Mouse (Mus musculus) cerebellum, adult 18-20 months (tissue): ENCODE data around the gene Cd300c.
"Not testable (repeated sequence)": the region's sequence is repeated elsewhere in the genome, so short reads cannot be mapped to it uniquely, and the experiment has no call there.

Experiments used
- DNase-seq, 2 experiments: peaks; one replicate each; pipeline ENCODE4 v3.0.0; 2021

Cd300c gene

GRCm38 (mm10) chr11:114968752-114969207 lies at the start of gene Cd300c:
Gene Cd300c (minus strand): TSS chr11:114969157.
- DNase-seq, result no peak

DNA sequence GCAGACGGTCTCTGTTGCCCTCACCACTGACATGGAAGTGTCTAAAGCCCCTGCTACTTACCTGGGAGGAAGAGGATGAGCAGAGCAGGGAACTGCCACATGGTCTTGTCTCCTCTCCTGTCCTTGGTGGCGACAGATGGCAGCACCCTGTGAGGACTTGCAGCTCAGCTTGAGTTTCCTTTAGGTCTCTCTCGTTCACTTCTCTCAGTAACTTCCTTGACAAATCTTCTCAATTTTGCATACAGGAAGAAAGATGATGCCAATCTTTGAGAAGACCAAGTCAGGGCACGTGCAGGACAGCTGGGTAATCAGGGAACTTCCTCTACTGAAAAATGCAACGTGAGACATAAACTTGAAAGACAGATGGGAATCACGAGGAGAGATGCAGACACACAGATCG lies 47.1 kb upstream of the Cd300c start, which contains the start of gene Cd300ld2:
Cd300ld2 (minus strand) TSS at position 101 of the 400 bp plus-strand sequence.
- DNase-seq, result not testable (repeated sequence)

- DNase-seq, result no peak
Measured at GRCm38 (mm10) chr11:115004070-115004469, 35.1 kb upstream of the Cd300c start.

DNA sequence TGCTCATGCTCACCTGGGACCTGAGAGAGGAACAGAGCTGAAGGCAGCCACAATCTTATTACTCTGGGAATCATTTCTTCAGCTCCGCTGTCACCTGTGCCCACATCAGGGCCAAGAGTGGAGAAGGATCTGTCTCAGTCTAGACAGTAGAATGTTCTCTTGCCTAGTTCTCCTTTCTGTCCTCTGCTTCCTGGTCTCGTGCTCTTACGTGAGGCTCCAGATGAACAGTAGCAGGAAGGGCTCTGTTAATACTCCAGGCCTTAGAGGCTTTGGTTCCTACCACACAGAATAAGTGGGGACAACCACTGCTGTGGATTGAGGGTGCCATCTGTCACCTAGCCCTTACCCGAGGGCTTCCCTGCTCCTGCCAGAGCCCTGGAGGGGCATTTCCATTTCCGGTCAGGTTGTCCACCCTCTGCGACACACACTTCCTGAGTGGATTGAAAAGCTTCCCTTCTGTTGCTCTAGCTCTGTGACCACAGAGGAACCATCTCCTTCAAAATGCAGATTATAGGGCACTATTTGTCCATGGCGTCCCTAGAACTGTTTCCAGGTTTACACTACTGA lies 32.6 kb upstream of the Cd300c start, which contains the start of gene Cd300c2:
Cd300c2 (minus strand) TSS at position 407 of the 567 bp plus-strand sequence.
- DNase-seq, result peak; percentile 23 to 32

DNA sequence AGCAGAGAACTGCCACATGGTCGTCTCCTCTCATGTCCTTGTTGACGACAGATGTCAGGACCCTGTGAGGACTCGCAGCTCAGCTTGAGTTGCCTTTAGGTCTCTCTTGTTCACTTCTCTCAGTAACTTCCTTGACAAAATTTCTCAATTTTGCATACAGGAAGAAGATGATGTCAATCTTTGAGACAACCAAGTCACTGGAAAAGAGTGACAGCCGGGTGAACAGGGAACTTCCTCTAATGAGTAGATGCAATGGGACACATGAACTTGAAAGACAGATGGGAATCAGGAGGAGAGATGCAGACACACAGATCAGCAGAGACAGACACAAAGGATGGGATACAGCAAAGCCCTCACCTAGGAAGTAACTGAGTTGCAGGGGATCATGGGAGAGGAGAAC lies 20.8 kb upstream of the Cd300c start, which contains the start of gene Cd300ld:
Cd300ld (minus strand) TSS at position 130 of the 400 bp plus-strand sequence.
- DNase-seq, result no peak

DNA sequence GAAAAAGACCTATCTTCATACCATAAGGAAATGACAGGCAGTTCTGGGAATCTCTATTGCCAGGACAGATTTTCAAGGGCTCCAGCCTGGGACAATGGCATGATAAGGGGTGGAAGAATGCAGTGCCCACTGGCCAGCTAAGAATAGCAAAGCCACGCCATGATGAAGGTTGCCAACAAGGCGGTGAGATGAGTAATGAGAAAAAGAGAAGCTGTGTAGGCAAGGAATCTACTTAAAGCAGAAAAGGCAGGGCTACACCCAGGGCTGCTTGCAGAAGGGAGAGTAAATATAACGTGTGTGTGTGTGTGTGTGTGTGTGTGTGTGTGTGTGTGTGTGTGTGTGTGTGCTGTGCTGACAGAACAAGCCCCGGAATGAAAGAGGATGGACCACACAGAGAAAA lies 12.9 kb upstream of the Cd300c start:
- no peak for DNase-seq

GRCm38 (mm10) chr11:114972726-114973125 lies 3.8 kb upstream of the Cd300c start:
- DNase-seq, result peak in 1 of 2 experiments; percentile 18

- DNase-seq, result no peak
Measured at GRCm38 (mm10) chr11:114965182-114965828, 3.7 kb downstream of the Cd300c start.

- peak in 1 of 2 experiments; percentile 15 for DNase-seq
Measured at GRCm38 (mm10) chr11:114960369-114960768, 8.6 kb downstream of the Cd300c start.

DNA sequence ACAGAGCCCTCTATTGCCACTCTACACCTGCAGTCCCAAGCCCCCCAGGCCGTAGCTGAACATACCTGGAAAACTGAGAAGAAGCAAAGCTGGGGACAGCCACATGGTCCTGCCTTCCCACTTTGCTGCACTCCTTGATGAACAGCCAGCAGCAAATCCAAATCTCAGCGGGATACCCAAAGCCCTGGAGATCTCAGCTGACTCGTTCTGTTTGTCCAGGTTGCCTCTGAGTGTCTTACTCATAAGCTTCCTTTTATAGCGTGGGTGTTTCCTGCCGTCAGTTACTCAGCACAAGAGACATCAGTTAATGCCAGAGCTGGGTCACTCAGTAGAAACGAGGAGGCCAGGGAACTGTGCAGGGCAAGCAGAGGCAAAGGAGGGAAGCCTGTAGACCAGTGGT lies 34.8 kb downstream of the Cd300c start, which contains the start of gene Cd300lb:
Cd300lb (minus strand) TSS at position 243 of the 400 bp plus-strand sequence.
- peak; percentile 43 to 45 for DNase-seq

- DNase-seq, result no peak
Measured at GRCm38 (mm10) chr11:114933591-114933990, 35.4 kb downstream of the Cd300c start.

DNA sequence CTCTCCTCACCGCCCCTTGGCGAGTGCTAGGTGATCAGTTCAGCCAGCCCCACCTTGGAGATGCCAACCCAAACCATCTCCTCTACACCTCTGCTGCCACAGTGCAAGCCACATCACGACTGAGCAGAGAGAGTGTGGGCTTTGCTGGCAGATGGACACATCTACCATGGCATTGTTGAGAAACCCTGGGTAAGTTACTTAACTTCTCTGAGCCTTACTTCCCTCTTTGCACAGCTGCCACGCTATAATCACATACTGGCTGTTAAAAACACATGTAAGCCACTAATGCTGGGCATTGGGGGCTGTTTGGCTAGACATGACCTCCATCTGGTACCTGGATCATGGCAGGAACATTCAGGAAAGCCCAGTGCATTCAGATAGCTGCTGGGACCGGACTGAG lies 37.9 kb downstream of the Cd300c start:
- no peak for DNase-seq

DNA sequence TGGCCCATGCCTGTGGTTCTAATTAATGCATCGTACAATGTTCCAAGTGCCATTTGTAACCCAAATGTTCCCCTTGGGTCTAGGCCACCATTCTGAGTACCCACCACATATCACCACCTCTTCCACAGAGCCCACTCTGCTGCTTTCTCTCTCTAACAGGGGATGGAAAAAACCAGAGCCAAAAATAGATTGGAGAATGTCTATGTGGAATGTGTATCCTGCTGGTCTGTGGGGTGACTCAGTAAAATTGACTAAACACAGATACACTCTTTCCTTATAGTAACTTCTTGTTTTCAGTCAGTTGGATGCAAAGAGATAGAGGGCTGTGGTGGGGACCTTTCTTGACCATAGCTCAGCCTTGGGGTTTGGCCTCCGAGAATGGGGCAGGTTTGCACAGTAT lies 39.4 kb downstream of the Cd300c start:
- DNase-seq, result no peak

- DNase-seq, result peak in 1 of 2 experiments; percentile 24
Measured at GRCm38 (mm10) chr11:114923961-114924360, 45.0 kb downstream of the Cd300c start.

DNA sequence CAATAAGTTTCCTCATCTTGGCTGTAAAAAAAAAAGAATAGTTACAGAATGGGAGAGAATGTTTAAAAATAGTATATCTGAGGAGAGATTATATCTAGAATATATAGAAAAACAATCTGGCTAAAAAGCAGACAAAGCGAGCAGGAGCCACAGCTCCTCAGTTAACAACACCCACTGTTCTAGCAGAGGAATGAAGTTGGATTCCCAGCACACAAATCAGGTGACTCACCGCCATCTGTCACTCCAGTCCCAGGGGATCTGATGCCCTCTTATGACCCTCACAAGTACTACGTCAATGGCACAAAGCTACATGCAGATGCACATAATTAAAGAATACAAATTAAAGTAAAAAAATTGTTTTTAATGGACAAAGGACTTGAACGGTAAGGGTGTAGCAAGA lies 46.5 kb downstream of the Cd300c start:
- DNase-seq, result peak; percentile 79 to 80

- DNase-seq, result no peak
Measured at GRCm38 (mm10) chr11:114917120-114917519, 51.8 kb downstream of the Cd300c start.

DNA sequence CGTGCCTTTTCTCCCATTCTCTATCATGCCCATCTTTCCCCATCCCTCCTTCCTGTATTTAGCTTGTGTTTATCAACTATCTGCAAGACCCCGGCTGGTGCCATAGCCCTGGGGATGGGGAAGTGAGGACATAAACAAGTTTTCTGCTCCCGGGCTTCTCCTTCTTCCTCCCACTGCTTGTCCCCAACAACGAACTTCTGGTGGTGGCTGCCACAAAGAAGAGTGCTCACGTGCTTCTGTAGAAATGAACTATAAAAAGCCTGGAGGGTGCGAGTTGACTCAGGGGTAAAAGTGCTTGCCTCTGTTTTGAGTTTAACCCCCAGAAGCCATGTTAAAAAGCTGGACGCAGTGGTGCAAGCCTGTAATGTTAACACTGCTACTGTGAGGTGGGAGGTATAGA lies 54.0 kb downstream of the Cd300c start:
- DNase-seq, result no peak

- DNase-seq, result peak; percentile 88 to 91
Measured at GRCm38 (mm10) chr11:114912847-114913246, 56.1 kb downstream of the Cd300c start.

DNA sequence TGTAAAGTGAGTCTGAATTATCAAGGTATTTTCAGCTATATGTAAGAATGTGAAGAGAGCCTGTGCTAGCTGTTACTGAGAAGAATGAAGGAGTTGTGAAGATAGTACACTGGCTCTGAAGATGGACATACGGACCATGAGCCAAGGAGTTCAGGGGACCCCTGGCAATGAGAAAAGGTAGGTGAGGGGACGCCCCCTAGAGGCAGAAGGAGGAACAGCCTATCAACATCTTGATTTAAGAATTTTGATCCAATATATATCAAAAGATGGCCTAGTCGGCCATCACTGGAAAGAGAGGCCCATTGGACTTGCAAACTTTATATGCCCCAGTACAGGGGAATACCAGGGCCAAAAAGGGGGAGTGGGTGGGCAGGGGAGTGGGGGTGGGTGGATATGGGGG lies 59.4 kb downstream of the Cd300c start:
- DNase-seq, result not testable (repeated sequence)

DNA sequence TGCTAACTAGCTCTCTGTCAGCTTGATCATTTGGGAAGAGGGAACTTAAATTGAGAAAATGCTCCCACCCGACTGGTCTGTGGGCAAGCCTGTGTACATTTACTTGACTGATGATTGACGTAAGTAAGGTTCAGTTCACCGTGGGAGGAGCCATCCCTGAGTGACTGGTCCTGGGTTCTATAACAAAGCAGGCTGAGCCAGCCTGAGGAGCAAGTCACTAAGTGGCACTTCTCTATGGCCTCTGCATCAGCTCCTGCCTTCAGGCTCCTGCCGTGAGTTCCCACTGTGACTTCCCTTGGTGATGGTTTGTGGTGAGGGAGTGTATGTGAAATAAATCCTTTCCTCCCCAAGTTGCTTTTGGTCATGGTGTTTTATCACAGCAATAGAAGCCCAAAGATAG lies 60.9 kb downstream of the Cd300c start:
- DNase-seq, result no peak

- DNase-seq, result no peak
Measured at GRCm38 (mm10) chr11:114907567-114907966, 61.4 kb downstream of the Cd300c start.
